Mouse (Mus musculus): ENCODE measurements around the gene Gm47969.

- no peak for TF ChIP-seq GATA1 (IDR thresholded peaks at IDR 0.05; ENCODE audit: low read length)
- TF ChIP-seq TAL1 (IDR thresholded peaks at IDR 0.05; ENCODE audit: low read length): no peak
These were observed 6.5 kb upstream of the Gm47969 start, which contains the start of gene Slc19a3 for GRCm38 (mm10) chr1:83038109-83038672.
